Mouse (Mus musculus) cerebellum, adult 2 months (tissue): ENCODE data around the gene Aoc2.
"Not testable (repeated sequence)": the region's sequence is repeated elsewhere in the genome, so short reads cannot be mapped to it uniquely, and the experiment has no call there.

ENCODE experiments used
- CTCF ChIP-seq: fragments of 200-500 bp; IDR thresholded peaks from 2 replicates; pipeline ENCODE4 v1.5.1; 2011; ENCODE audit warnings: low read depth, mild to moderate bottlenecking, control low read depth, low read length, moderate library complexity, borderline replicate concordance; ENCODE audit not compliant: insufficient read depth
- POLR2A ChIP-seq: fragments of 200-500 bp; IDR thresholded peaks from 2 replicates; pipeline ENCODE4 v1.6.1; 2011; ENCODE audit warnings: low read length, control low read depth, borderline replicate concordance; ENCODE audit not compliant: insufficient read depth

DNA sequence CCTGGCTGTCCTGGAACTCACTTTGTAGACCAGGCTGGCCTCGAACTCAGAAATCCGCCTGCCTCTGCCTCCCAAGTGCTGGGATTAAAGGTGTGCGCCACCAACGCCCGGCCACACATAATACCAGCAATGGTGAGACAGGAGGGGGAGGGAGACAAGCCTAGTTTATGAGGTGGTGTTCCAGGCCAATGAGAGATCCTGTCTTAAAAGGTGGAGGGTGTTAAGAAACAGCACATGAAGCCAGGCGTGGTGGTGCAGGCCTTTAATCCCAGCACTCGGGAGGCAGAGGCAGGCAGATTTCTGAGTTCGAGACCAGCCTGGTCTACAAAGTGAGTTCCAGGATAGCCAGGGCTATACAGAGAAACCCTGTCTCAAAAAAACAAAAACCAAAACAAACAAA is 53.3 kb downstream of the Aoc2 start:
- not testable (repeated sequence) for TF ChIP-seq CTCF, POLR2A
